Mouse (Mus musculus) lung, embryonic 16.5 days (tissue): ENCODE data around the gene Klf6. TPM values are rescaled to one million over a fixed set of nuclear protein-coding genes. Genes with fewer than 3 reads are reported as not detected.

ENCODE experiments used
- ATAC-seq: fragments of 200-750 bp; cut with Nextera tagmentation; 2 replicates; pipeline ENCODE4 v1.8.0; 2017; ENCODE audit warnings: low read depth, mild to moderate bottlenecking, moderate library complexity
- H3K27ac ChIP-seq: fragments of 300-500 bp; sonication (generic); 2 replicates; pipeline ENCODE4 v1.5.1; 2014; ENCODE audit warnings: mild to moderate bottlenecking, control low read depth, low read length
- H3K27me3 ChIP-seq: fragments of 300-500 bp; sonication (generic); 2 replicates; pipeline ENCODE4 v1.6.1; 2014; ENCODE audit warnings: low read depth, low read length, mixed read lengths; ENCODE audit not compliant: control insufficient read depth, insufficient read depth
- H3K36me3 ChIP-seq: fragments of 300-500 bp; sonication (generic); 2 replicates; pipeline ENCODE4 v1.6.1; 2014; ENCODE audit warnings: low read length; ENCODE audit not compliant: control insufficient read depth, insufficient read depth
- H3K4me1 ChIP-seq: fragments of 300-500 bp; sonication (generic); replicated peaks from 2 replicates; pipeline ENCODE4 v1.6.1; 2014; ENCODE audit warnings: low read length, mixed read lengths; ENCODE audit not compliant: control insufficient read depth, insufficient read depth
- H3K4me2 ChIP-seq: fragments of 300-500 bp; sonication (generic); 2 replicates; pipeline ENCODE4 v1.6.1; 2014; ENCODE audit warnings: low read depth, low read length, control low read depth
- H3K4me3 ChIP-seq: fragments of 300-500 bp; sonication (generic); 2 replicates; pipeline ENCODE4 v1.5.1; 2014; ENCODE audit warnings: mild to moderate bottlenecking, low read length, control low read depth
- H3K9ac ChIP-seq: fragments of 300-500 bp; sonication (generic); 2 replicates; pipeline ENCODE4 v1.6.1; 2014; ENCODE audit warnings: low read length, control low read depth
- H3K9me3 ChIP-seq: fragments of 300-500 bp; sonication (generic); 2 replicates; pipeline ENCODE4 v1.6.1; 2016; ENCODE audit warnings: low read length; ENCODE audit not compliant: control insufficient read depth
- WGBS: fragments of 180-500 bp; shearing (Covaris S2); extraction: QIAGEN DNeasy Blood & Tissue Kit; methylation state at CpG from one replicate; pipeline ENCODE4 v1.1.7; 2014; 5-methylcytosine and 5-hydroxymethylcytosine counted together
- polyA plus RNA-seq: library from polyadenylated mRNA; unstranded; fragments of >200 nt; fragmentation: Nextera tagmentation; extraction: Ambion mirVana; gene quantifications from 2 replicates; pipeline ENCODE4 v1.2.1, GENCODE M21; 2015

The Klf6 gene
- polyA plus RNA-seq, 1 experiment from 2014 or later: 86.9 TPM

GRCm38 (mm10) chr13:5837174-5837777 is 24.0 kb upstream of the Klf6 start:
- Histone ChIP-seq H3K36me3 (no peaks in the 10 kb centered on the region), H3K9ac (no peak overlapping the region), H3K4me1 (peaks cover 3% of the 10 kb centered on the region; the same call in 1 of the 2 replicates), H3K4me2 (no peak overlapping the region), H3K4me3 (no peak overlapping the region), H3K9me3 (no peaks in the 10 kb centered on the region), H3K27ac (no peak overlapping the region), H3K27me3 (no peaks in the 10 kb centered on the region)
- WGBS: 77% methylated on average over 4 of the region's 4 CpGs
- ATAC-seq: no peak

- WGBS: 59% methylated on average over 6 of the region's 6 CpGs
- ATAC-seq: peak; percentile 72
Observed at GRCm38 (mm10) chr13:5841418-5841817, 19.9 kb upstream of the Klf6 start.

GRCm38 (mm10) chr13:5842911-5843310 is 18.4 kb upstream of the Klf6 start:
- Histone ChIP-seq H3K4me3 (no peak overlapping the region), H3K36me3 (no peaks in the 10 kb centered on the region), H3K27me3 (no peaks in the 10 kb centered on the region), H3K9ac (no peak overlapping the region), H3K4me1 (peaks cover 16% of the 10 kb centered on the region), H3K4me2 (no peak overlapping the region), H3K27ac (no peak overlapping the region), H3K9me3 (no peaks in the 10 kb centered on the region)
- ATAC-seq: no peak
- WGBS: 65% methylated on average over 5 of the region's 5 CpGs

More at GRCm38 (mm10) chr13:5841418-5841817, 19.9 kb upstream of the Klf6 start:
- no peak overlapping the region; the same call in 1 of the 2 replicates for H3K27ac ChIP-seq
- no peaks in the 10 kb centered on the region for H3K27me3 ChIP-seq
- H3K9ac ChIP-seq: no peak overlapping the region
- H3K36me3 ChIP-seq: no peaks in the 10 kb centered on the region
- H3K4me2 ChIP-seq: no peak overlapping the region
- no peaks in the 10 kb centered on the region for H3K9me3 ChIP-seq
- peaks cover 16% of the 10 kb centered on the region for H3K4me1 ChIP-seq
- no peak overlapping the region for H3K4me3 ChIP-seq

GRCm38 (mm10) chr13:5843829-5844228 is 17.5 kb upstream of the Klf6 start:
- H3K9ac ChIP-seq: no peak overlapping the region
- H3K36me3 ChIP-seq: no peaks in the 10 kb centered on the region
- no peaks in the 10 kb centered on the region for H3K27me3 ChIP-seq
- no peaks in the 10 kb centered on the region for H3K9me3 ChIP-seq
- ATAC-seq: no peak
- no peak overlapping the region for H3K4me2 ChIP-seq
- no peak overlapping the region for H3K4me3 ChIP-seq
- 39% methylated on average over 2 of the region's 2 CpGs for WGBS
- H3K27ac ChIP-seq: no peak overlapping the region
- peaks cover 16% of the 10 kb centered on the region for H3K4me1 ChIP-seq

GRCm38 (mm10) chr13:5844338-5844737 is 16.9 kb upstream of the Klf6 start:
- Histone ChIP-seq H3K9ac (no peak overlapping the region), H3K36me3 (no peaks in the 10 kb centered on the region), H3K9me3 (no peaks in the 10 kb centered on the region), H3K4me2 (no peak overlapping the region), H3K4me1 (peaks cover 16% of the 10 kb centered on the region), H3K27ac (no peak overlapping the region), H3K4me3 (no peak overlapping the region), H3K27me3 (no peaks in the 10 kb centered on the region)
- no peak for ATAC-seq
- WGBS: 67% methylated on average over 5 of the region's 5 CpGs

- Histone ChIP-seq H3K27me3 (no peaks in the 10 kb centered on the region), H3K4me1 (peaks cover 16% of the 10 kb centered on the region), H3K9ac (peak overlapping the region; percentile 12; the same call in 1 of the 2 replicates), H3K36me3 (no peaks in the 10 kb centered on the region), H3K4me3 (peak overlapping the region; percentile 18; the same call in 1 of the 2 replicates), H3K27ac (peak overlapping the region; percentile 81), H3K4me2 (peak overlapping the region; percentile 43), H3K9me3 (no peaks in the 10 kb centered on the region)
- 32% methylated on average over 10 of the region's 10 CpGs for WGBS
- ATAC-seq: peak; percentile 60
Observed at GRCm38 (mm10) chr13:5845161-5845590, 16.1 kb upstream of the Klf6 start.

- Histone ChIP-seq H3K36me3 (no peaks in the 10 kb centered on the region), H3K27me3 (no peaks in the 10 kb centered on the region), H3K27ac (peak overlapping the region; percentile 81), H3K9ac (no peak overlapping the region), H3K4me2 (peak overlapping the region; percentile 43), H3K4me3 (no peak overlapping the region), H3K4me1 (peaks cover 16% of the 10 kb centered on the region), H3K9me3 (no peaks in the 10 kb centered on the region)
- whole genome bisulfite sequencing: 39% methylated on average over 5 of the region's 5 CpGs
- peak; percentile 65 for ATAC-seq
Observed at GRCm38 (mm10) chr13:5845605-5846004, 15.7 kb upstream of the Klf6 start.

- Histone ChIP-seq H3K9me3 (no peaks in the 10 kb centered on the region), H3K4me2 (no peak overlapping the region), H3K9ac (no peak overlapping the region), H3K4me3 (no peak overlapping the region), H3K27ac (no peak overlapping the region), H3K27me3 (no peaks in the 10 kb centered on the region), H3K36me3 (no peaks in the 10 kb centered on the region), H3K4me1 (peaks cover 13% of the 10 kb centered on the region)
- WGBS: 75% methylated on average over 4 of the region's 4 CpGs
- ATAC-seq: no peak
Observed at GRCm38 (mm10) chr13:5846860-5847259, 14.4 kb upstream of the Klf6 start.

GRCm38 (mm10) chr13:5847736-5848135 is 13.5 kb upstream of the Klf6 start:
- WGBS: 25% methylated on average over 2 of the region's 2 CpGs
- no peak overlapping the region for H3K27ac ChIP-seq
- H3K27me3 ChIP-seq: no peaks in the 10 kb centered on the region
- no peaks in the 10 kb centered on the region for H3K36me3 ChIP-seq
- H3K4me1 ChIP-seq: peaks cover 13% of the 10 kb centered on the region
- H3K4me3 ChIP-seq: no peak overlapping the region
- no peaks in the 10 kb centered on the region for H3K9me3 ChIP-seq
- no peak overlapping the region for H3K4me2 ChIP-seq
- H3K9ac ChIP-seq: no peak overlapping the region
- ATAC-seq: no peak
